Mouse (Mus musculus): ENCODE results near the gene Fbxw11.

GRCm38 (mm10) chr11:32707481-32707880 lies 65.0 kb downstream of the Fbxw11 start:
- TF ChIP-seq CTCF (IDR thresholded peaks at IDR 0.05; ENCODE audit: extremely low read depth, insufficient read length, insufficient replicate concordance, low read depth, low read length) = no peak
- no peak for TF ChIP-seq POLR2A (IDR thresholded peaks at IDR 0.05; ENCODE audit: low read depth, low read length)

Data from small intestine, adult 2 months (tissue).